ENCODE assay signal across 8 mouse cellular contexts in the genomic region with DNA sequence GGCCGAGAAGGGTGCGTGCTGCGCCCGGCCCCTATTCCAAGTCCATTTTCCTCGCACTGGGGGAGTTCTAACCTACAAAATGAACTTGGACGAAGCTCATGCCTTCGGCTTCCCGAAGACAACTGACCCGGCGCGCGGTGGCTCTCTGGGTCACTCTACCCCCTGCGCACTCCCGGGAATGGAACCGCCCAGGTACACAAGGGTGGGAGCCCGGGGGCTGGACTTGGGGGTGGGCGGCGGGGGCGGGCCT. TPM values are rescaled to one million over a fixed set of nuclear protein-coding genes. Genes with fewer than 3 reads are reported as not detected.
DNase-seq lines count a peak whose midpoint lies in the region; ATAC-seq and TF ChIP-seq lines count a peak whose summit lies in the region.

A gene (minus strand): TSS at position 214 of the 250 bp plus-strand sequence.

- no peak for DNase-seq in thymus, postnatal 0 days (ENCODE audit: low spot score)
- no peak for DNase-seq in thymus, postnatal 10 days (ENCODE audit: low spot score in 2 of 2)
- no peak for DNase-seq in gastrocnemius, adult 18-20 months (ENCODE audit: low spot score)

- peaks cover 23% of the 10 kb centered on the region for H3K27me3 ChIP-seq in erythroblast, embryonic 14.5 days (ENCODE audit: control insufficient read depth)
- 0 out of 2 replicates have a peak, but pooled peaks cover 3% of the 10 kb centered on the region for H3K27me3 ChIP-seq in intestine, postnatal 0 days (replicated peaks; ENCODE audit: control insufficient read depth, insufficient read depth, low read length)
- H3K27me3 ChIP-seq in midbrain, embryonic 15.5 days (replicated peaks), result peaks cover 20% of the 10 kb centered on the region

- WGBS in intestine, postnatal 0 days, result under 1% methylated on average over 19 of the region's 19 CpGs
- WGBS in midbrain, embryonic 15.5 days, result 0% methylated on average over 19 of the region's 19 CpGs

- H3K9me3 ChIP-seq in erythroblast, embryonic 14.5 days (ENCODE audit: control insufficient read depth, low read length), result no peaks in the 10 kb centered on the region; the same call in 1 of the 2 replicates
- H3K9me3 ChIP-seq in intestine, postnatal 0 days (ENCODE audit: control insufficient read depth), result no peaks in the 10 kb centered on the region
- no peaks in the 10 kb centered on the region for H3K9me3 ChIP-seq in midbrain, embryonic 15.5 days

- peak within 1 kb of the TSS; percentile 55 for H3K4me3 ChIP-seq in erythroblast, embryonic 14.5 days (replicated peaks)
- H3K4me3 ChIP-seq in intestine, postnatal 0 days (ENCODE audit: low read depth, low read length), result peak within 1 kb of the TSS; percentile 60
- peak within 1 kb of the TSS; percentile 34 for H3K4me3 ChIP-seq in midbrain, embryonic 15.5 days

- peaks cover 7% of the 10 kb centered on the region for H3K4me1 ChIP-seq in erythroblast, embryonic 14.5 days (ENCODE audit: control insufficient read depth)
- peaks cover 13% of the 10 kb centered on the region; the same call in 1 of the 2 replicates for H3K4me1 ChIP-seq in intestine, postnatal 0 days (replicated peaks; ENCODE audit: control insufficient read depth, insufficient read depth, low read length)
- H3K4me1 ChIP-seq in midbrain, embryonic 15.5 days, result peaks cover 9% of the 10 kb centered on the region

- peak within 1 kb of the TSS; percentile 70 for H3K4me2 ChIP-seq in intestine, postnatal 0 days (replicated peaks; ENCODE audit: low read depth)
- peak within 1 kb of the TSS; percentile 51 for H3K4me2 ChIP-seq in midbrain, embryonic 15.5 days

- peak within 1 kb of the TSS; percentile 67 for H3K9ac ChIP-seq in intestine, postnatal 0 days (ENCODE audit: low read depth, low read length)
- no peak within 1 kb of the TSS; the same call in 1 of the 2 replicates for H3K9ac ChIP-seq in midbrain, embryonic 15.5 days

- no peak for ATAC-seq in erythroblast, adult 5-6 weeks (replicated peaks; ENCODE audit: low FRiP score, poor library complexity, severe bottlenecking)
- ATAC-seq in intestine, postnatal 0 days, result no peak
- peak; percentile 32; the same call in 1 of the 2 replicates for ATAC-seq in midbrain, embryonic 15.5 days (replicated peaks)
- ATAC-seq in CD4-positive, CD25-positive, alpha-beta regulatory T cell, adult 4 months, result no peak

- no peak for TF ChIP-seq CTCF in intestine, postnatal 0 days (IDR thresholded peaks at IDR 0.05; ENCODE audit: low read depth)

- peak within 1 kb of the TSS; percentile 96 for H3K27ac ChIP-seq in intestine, postnatal 0 days (ENCODE audit: low read depth, low read length)
- H3K27ac ChIP-seq in midbrain, embryonic 15.5 days, result no peak within 1 kb of the TSS

- peaks cover 2% of the 10 kb centered on the region; the same call in 1 of the 2 replicates for H3K36me3 ChIP-seq in erythroblast, embryonic 14.5 days (ENCODE audit: control insufficient read depth)
- peaks cover 23% of the 10 kb centered on the region; the same call in 1 of the 2 replicates for H3K36me3 ChIP-seq in intestine, postnatal 0 days (ENCODE audit: control insufficient read depth, insufficient read depth)
- no peaks in the 10 kb centered on the region for H3K36me3 ChIP-seq in midbrain, embryonic 15.5 days (replicated peaks)

RNA-seq across cellular contexts. Expression of the gene that starts here (rescaled TPM):
- polyA plus RNA-seq in erythroblast, embryonic 14.5 days (2012), result 0.06 TPM in 1 of 2 replicates, not detected in the other
- total RNA-seq in erythroblast, adult 5-6 weeks (2015; ENCODE audit: low replicate concordance), result 2.9 TPM in 1 of 2 replicates, not detected in the other
- total RNA-seq in erythroblast, adult 5-6 weeks (2017; ENCODE audit: low replicate concordance), result 0.70 and 0.77 TPM in 2 replicates
- polyA plus RNA-seq in thymus, postnatal 0 days (2015; fragmentation: Nextera tagmentation; extraction: Ambion mirVana), result 12.7 and 13.8 TPM in 2 replicates
- polyA plus RNA-seq in intestine, postnatal 0 days (2015; fragmentation: Nextera tagmentation; extraction: Ambion mirVana), result 110 and 118 TPM in 2 replicates
- 21.7 and 24.3 TPM in 2 replicates for polyA plus RNA-seq in midbrain, embryonic 15.5 days (2015; fragmentation: Nextera tagmentation; extraction: Ambion mirVana)
- polyA plus RNA-seq in CD4-positive, CD25-positive, alpha-beta regulatory T cell, adult 4 months (2017; shearing (Covaris generic)), result 1 to 10 TPM; 1.8 to 2.6 TPM
- under 1 TPM; 0.30 to 0.55 TPM for total RNA-seq in gastrocnemius, adult 18-20 months (2021)
